Mouse (Mus musculus): ENCODE results near the gene Cdc42bpa. TPM values are rescaled to one million over a fixed set of nuclear protein-coding genes. Genes with fewer than 3 reads are reported as not detected.

Cdc42bpa gene
- polyA plus RNA-seq, 1 experiment = 2.6 TPM

GRCm38 (mm10) chr1:179981680-179982079, 21.4 kb downstream of the Cdc42bpa start:
- Histone ChIP-seq H3K4me3 (ENCODE audit: insufficient read depth, low read length) (no peak overlapping the region), H3K4me1 (ENCODE audit: control insufficient read depth, insufficient read depth, low read length) (no peaks in the 10 kb centered on the region), H3K27ac (ENCODE audit: insufficient read depth, low read depth, low read length) (no peak overlapping the region)
- TF ChIP-seq CTCF (IDR thresholded peaks at IDR 0.05; ENCODE audit: low read depth, low read length) = no peak
- TF ChIP-seq POLR2A (IDR thresholded peaks at IDR 0.05; ENCODE audit: borderline replicate concordance, low read depth, low read length) = no peak

- H3K27ac ChIP-seq (ENCODE audit: insufficient read depth, low read depth, low read length) = no peak overlapping the region
- no peak for TF ChIP-seq POLR2A (IDR thresholded peaks at IDR 0.05; ENCODE audit: borderline replicate concordance, low read depth, low read length)
- TF ChIP-seq CTCF (IDR thresholded peaks at IDR 0.05; ENCODE audit: low read depth, low read length) = no peak
- no peaks in the 10 kb centered on the region for H3K4me1 ChIP-seq (ENCODE audit: control insufficient read depth, insufficient read depth, low read length)
- no peak overlapping the region for H3K4me3 ChIP-seq (ENCODE audit: insufficient read depth, low read length)
These were observed 21.9 kb downstream of the Cdc42bpa start for GRCm38 (mm10) chr1:179982183-179982582.

GRCm38 (mm10) chr1:179982933-179983332, 22.7 kb downstream of the Cdc42bpa start:
- Histone ChIP-seq H3K4me3 (ENCODE audit: insufficient read depth, low read length) (no peak overlapping the region), H3K4me1 (ENCODE audit: control insufficient read depth, insufficient read depth, low read length) (no peaks in the 10 kb centered on the region), H3K27ac (ENCODE audit: insufficient read depth, low read depth, low read length) (no peak overlapping the region)
- TF ChIP-seq CTCF (IDR thresholded peaks at IDR 0.05; ENCODE audit: low read depth, low read length) (no peak), POLR2A (IDR thresholded peaks at IDR 0.05; ENCODE audit: borderline replicate concordance, low read depth, low read length) (no peak)

- Histone ChIP-seq H3K4me1 (ENCODE audit: control insufficient read depth, insufficient read depth, low read length) (no peaks in the 10 kb centered on the region), H3K4me3 (ENCODE audit: insufficient read depth, low read length) (no peak overlapping the region), H3K27ac (ENCODE audit: insufficient read depth, low read depth, low read length) (no peak overlapping the region)
- TF ChIP-seq CTCF (IDR thresholded peaks at IDR 0.05; ENCODE audit: low read depth, low read length) (no peak), POLR2A (IDR thresholded peaks at IDR 0.05; ENCODE audit: borderline replicate concordance, low read depth, low read length) (no peak)
These were observed 23.9 kb downstream of the Cdc42bpa start for GRCm38 (mm10) chr1:179984171-179984570.

DNA sequence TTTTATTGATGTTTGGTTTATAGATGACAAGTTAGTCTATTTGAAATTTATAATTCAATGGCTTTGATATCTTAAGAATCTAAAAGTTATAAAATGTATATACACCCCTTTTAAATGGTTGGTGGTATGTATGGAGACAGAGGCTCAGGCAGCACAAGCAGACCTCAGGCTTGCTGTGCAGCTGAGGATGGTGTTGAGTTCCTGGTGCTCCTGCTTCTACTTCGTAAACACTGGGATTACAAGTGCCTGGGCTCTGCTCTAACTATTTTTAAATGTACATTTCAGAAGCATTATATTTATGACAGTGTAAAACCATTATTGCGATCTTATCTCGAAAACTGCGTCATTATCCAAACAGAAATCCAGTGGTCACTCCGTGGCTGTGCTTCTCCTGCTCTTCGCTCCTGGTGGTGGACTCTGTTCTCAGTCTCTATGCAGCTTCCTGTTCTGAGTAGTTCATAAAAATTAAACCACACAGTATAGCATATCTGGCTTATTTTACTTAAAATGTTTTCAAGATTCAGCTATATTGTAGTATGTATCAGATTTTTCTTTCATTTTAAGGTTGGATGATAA, 31.5 kb downstream of the Cdc42bpa start:
- Histone ChIP-seq H3K27ac (ENCODE audit: insufficient read depth, low read depth, low read length) (no peak overlapping the region), H3K4me3 (ENCODE audit: insufficient read depth, low read length) (no peak overlapping the region), H3K4me1 (ENCODE audit: control insufficient read depth, insufficient read depth, low read length) (no peaks in the 10 kb centered on the region)
- TF ChIP-seq CTCF (IDR thresholded peaks at IDR 0.05; ENCODE audit: low read depth, low read length) = no peak
- TF ChIP-seq POLR2A (IDR thresholded peaks at IDR 0.05; ENCODE audit: borderline replicate concordance, low read depth, low read length) = no peak

DNA sequence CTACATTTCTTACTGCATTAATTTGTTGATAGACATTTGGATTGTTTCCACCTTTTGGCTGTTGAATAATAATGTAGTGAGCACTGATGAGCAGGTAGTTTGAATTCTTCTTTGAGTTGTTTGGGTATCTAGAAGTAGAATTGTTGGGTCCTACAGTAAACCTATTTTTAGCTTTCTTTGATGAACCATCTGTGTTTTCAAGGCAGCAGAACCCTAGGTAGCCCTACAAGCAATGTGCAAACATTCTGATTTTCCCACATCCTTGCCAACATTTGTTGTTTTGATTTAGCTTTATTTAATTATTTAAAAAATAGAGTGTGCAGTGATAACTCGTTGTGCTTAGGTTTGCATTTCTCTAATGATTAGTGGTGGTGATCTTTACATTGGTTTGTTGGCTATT, 32.0 kb downstream of the Cdc42bpa start:
- Histone ChIP-seq H3K27ac (ENCODE audit: insufficient read depth, low read depth, low read length) (no peak overlapping the region), H3K4me3 (ENCODE audit: insufficient read depth, low read length) (no peak overlapping the region), H3K4me1 (ENCODE audit: control insufficient read depth, insufficient read depth, low read length) (no peaks in the 10 kb centered on the region)
- TF ChIP-seq CTCF (IDR thresholded peaks at IDR 0.05; ENCODE audit: low read depth, low read length) (no peak), POLR2A (IDR thresholded peaks at IDR 0.05; ENCODE audit: borderline replicate concordance, low read depth, low read length) (no peak)

GRCm38 (mm10) chr1:180008057-180008456, 47.8 kb downstream of the Cdc42bpa start:
- H3K4me1 ChIP-seq (ENCODE audit: control insufficient read depth, insufficient read depth, low read length) = no peaks in the 10 kb centered on the region
- TF ChIP-seq POLR2A (IDR thresholded peaks at IDR 0.05; ENCODE audit: borderline replicate concordance, low read depth, low read length) (no peak), CTCF (IDR thresholded peaks at IDR 0.05; ENCODE audit: low read depth, low read length) (no peak)
- no peak overlapping the region for H3K4me3 ChIP-seq (ENCODE audit: insufficient read depth, low read length)
- H3K27ac ChIP-seq (ENCODE audit: insufficient read depth, low read depth, low read length) = no peak overlapping the region

GRCm38 (mm10) chr1:180013479-180013878, 53.2 kb downstream of the Cdc42bpa start:
- Histone ChIP-seq H3K4me1 (ENCODE audit: control insufficient read depth, insufficient read depth, low read length) (no peaks in the 10 kb centered on the region), H3K4me3 (ENCODE audit: insufficient read depth, low read length) (no peak overlapping the region), H3K27ac (ENCODE audit: insufficient read depth, low read depth, low read length) (no peak overlapping the region)
- TF ChIP-seq POLR2A (IDR thresholded peaks at IDR 0.05; ENCODE audit: borderline replicate concordance, low read depth, low read length) (no peak), CTCF (IDR thresholded peaks at IDR 0.05; ENCODE audit: low read depth, low read length) (no peak)

DNA sequence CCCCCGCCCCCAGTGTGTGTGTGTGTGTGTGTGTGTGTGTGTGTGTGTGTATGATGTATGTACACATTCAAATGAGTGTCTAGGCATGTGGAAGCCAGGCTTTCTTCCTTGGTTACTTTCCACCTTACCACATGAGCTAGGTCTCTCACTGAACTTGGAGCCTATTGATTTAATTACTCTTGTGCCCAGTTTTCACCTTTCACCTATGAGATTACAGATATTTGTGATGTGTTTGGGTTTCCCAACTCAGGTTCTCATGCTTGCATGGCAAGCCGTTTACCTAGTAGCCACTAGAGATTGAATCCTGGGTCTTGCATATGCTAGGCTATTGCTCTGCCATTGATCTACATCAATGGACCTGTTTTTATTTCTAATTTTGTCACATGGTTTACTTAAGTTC, 57.9 kb downstream of the Cdc42bpa start:
- TF ChIP-seq POLR2A (IDR thresholded peaks at IDR 0.05; ENCODE audit: borderline replicate concordance, low read depth, low read length) (no peak), CTCF (IDR thresholded peaks at IDR 0.05; ENCODE audit: low read depth, low read length) (no peak)
- H3K27ac ChIP-seq (ENCODE audit: insufficient read depth, low read depth, low read length) = no peak overlapping the region
- H3K4me1 ChIP-seq (ENCODE audit: control insufficient read depth, insufficient read depth, low read length) = 0 out of 2 replicates have a peak, but pooled peaks cover 2% of the 10 kb centered on the region
- H3K4me3 ChIP-seq (ENCODE audit: insufficient read depth, low read length) = no peak overlapping the region

DNA sequence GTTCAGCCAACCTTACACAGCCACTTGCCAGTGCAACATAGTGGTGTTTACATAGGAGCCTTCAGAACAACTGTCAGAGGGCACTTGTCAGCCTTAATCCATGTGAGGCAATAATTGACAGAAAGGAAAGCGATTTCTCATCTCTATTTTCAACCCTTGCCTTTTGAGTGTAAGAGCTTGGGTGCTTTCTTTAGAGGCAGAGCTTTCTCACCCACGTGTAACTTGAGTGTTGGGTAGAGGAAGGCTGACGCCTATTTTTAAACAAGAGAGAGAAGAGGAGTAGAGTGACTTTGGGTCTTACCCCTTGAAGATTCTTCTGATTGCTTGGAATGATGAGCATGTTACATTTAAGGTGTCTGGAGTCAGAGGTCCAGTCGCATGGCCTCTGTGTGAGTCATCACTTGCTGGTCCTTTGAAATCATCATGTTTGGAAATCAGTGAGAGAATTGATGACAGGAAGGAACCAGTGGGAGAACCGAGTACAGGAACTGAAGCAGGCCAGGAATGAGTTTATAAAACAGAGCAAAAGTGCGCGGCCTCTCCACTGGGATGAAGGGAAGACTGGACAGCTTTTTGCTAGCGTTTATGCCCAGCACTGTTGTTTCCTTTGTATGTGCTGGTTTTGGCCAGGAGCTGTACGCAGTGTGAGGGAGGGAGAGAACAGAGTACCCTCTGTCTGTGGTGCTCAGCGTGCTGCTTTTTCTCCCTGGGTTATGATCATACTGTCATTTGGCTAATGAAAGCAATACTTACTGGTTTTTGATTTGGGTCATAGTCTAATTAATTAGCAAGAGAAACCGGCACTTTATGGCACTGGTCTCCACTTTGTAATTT, 61.4 kb downstream of the Cdc42bpa start:
- H3K4me3 ChIP-seq (ENCODE audit: insufficient read depth, low read length) = no peak overlapping the region
- TF ChIP-seq CTCF (IDR thresholded peaks at IDR 0.05; ENCODE audit: low read depth, low read length) (no peak), POLR2A (IDR thresholded peaks at IDR 0.05; ENCODE audit: borderline replicate concordance, low read depth, low read length) (no peak)
- no peak overlapping the region for H3K27ac ChIP-seq (ENCODE audit: insufficient read depth, low read depth, low read length)
- H3K4me1 ChIP-seq (ENCODE audit: control insufficient read depth, insufficient read depth, low read length) = 0 out of 2 replicates have a peak, but pooled peaks cover 2% of the 10 kb centered on the region
